Mouse (Mus musculus) right cerebral cortex, postnatal 14 days (tissue): ENCODE data around the gene Pcx.
A peak's percentile ranks its signal among the peaks of the same experiment; 100 is the strongest.

Experiments used
- DNase-seq: peaks from one replicate; pipeline ENCODE4 v3.0.0; 2022

The Pcx gene

GRCm38 (mm10) chr19:4497263-4497973, 12.9 kb upstream of the Pcx start:
- DNase-seq, result peak; percentile 78

- DNase-seq, result no peak
These were observed 12.0 kb upstream of the Pcx start, which contains the start of gene 2010003K11Rik for GRCm38 (mm10) chr19:4498062-4498933. Gene 2010003K11Rik, minus strand, starts transcription at chr19:4498583.

- no peak for DNase-seq
These were observed 7.6 kb upstream of the Pcx start for GRCm38 (mm10) chr19:4502701-4503100.

DNA sequence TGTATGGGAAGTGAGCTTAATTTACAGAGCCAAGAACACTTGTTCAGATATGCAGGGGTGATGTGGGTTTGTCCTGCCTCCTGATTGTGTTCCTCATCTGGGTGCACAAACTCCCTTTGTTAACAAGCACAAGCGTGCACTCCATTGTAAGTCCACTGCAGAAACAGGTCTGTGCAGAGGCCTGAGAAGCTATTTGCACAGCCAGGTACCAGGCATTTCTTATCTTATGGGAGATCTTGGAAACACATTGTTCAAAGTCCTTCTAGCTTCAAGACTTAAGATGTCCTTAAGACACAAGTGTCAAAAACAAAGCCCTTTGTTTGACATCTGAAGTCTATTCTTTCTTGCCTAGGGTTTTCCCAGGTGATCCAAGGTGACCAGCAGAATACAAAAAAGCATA, 5.4 kb upstream of the Pcx start:
- no peak for DNase-seq

DNA sequence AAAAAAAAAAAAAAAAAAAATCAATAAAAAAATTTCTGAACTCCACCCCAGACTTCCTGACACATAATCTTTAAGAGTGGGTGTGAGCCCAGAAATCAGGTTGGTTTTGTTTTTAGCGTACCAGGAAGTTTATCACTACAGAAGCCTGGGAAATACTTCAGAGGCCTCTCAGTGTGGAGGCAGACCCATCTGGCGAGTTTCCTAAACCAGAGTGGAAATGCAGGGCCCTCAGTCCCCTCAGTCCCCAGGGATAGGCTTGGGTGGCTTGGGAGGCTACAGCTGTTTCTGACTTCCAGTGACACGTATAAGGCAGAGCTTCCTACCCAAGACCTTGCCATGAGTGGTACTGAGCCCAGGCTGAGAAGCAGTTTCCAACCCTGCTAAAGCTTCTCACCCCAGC, 2.5 kb upstream of the Pcx start:
- DNase-seq, result no peak

DNA sequence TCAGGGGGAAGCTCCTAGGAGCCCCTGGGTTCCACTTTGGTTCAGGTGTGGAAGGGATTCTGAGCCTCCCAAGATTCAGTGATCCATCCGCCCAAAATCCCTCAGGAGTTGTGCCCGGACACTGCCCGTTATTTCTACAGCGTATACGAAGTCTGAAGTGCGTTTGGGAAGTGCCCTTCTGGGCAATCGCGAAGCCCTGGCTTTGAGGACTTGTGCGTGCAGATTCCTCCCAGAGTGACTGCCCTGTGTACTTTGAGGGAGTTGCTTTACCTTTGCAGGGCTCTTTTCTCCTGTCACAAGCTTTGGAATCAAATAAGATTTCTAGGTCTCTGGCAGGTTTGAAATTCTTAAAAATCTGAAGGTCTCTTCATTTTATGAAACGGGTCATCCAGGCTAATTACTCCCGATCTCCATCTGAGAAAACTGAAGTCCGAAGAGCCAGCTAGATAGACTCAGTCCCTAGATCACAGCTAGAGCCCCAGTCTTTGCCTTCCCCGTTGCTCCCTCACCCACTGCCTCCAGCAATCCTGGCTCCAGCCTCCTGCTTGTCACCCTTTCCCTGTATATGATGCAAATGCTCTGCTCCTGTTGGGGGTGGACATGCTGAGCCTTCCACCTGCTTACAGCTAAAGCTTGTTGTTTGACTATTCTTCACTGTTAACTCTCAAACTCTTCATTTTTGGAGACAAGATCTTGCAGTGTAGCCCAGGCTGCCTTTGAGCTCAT, 1.0 kb downstream of the Pcx start:
- no peak for DNase-seq

GRCm38 (mm10) chr19:4513236-4513858, 3.1 kb downstream of the Pcx start:
- no peak for DNase-seq

DNA sequence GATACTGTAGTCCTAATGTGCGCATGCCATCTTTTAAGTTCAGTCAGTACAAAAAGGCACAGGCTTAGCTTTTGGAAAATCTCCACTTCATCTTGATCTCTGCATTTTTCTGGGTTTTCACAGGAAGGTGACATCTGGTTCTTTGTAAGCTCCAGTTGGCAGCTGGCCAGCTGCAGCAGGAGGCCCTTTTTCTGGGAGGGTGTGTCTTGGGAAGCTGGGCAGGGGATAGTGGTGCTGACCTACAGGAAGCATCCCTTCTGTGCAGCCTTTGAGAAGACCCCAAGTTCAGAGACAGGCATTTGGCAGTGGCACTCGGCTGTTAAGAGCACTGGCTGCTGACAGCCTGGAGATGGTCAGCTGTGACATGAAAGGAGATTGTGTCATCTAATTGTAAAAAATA, 5.5 kb downstream of the Pcx start:
- DNase-seq, result no peak

GRCm38 (mm10) chr19:4516288-4516687, 6.0 kb downstream of the Pcx start:
- no peak for DNase-seq

GRCm38 (mm10) chr19:4517483-4517882, 7.2 kb downstream of the Pcx start:
- no peak for DNase-seq

- DNase-seq, result no peak
These were observed 11.3 kb downstream of the Pcx start for GRCm38 (mm10) chr19:4521426-4522050.

DNA sequence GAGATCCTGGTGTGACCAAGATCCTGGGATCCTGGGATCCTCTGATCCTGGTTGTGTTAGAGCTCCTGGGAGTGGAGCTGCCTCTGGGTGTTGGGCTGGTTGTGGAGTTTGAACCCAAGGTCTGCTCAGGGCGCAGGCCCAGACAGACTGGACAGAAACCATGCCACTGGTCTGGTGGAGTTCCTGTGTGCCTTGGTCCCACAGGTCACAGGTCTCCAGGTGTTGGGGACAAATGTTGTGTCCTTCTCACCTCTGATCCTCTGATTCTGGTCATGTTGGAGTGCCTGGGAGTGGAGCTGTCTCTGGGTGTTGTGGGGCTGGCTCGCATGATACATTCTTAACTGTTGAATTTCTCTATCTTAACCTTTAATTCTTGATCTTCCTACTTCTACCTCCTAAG, 24.4 kb downstream of the Pcx start:
- no peak for DNase-seq

GRCm38 (mm10) chr19:4535922-4536321, 25.6 kb downstream of the Pcx start:
- DNase-seq, result no peak

- no peak for DNase-seq
These were observed 26.3 kb downstream of the Pcx start for GRCm38 (mm10) chr19:4536606-4537005.

DNA sequence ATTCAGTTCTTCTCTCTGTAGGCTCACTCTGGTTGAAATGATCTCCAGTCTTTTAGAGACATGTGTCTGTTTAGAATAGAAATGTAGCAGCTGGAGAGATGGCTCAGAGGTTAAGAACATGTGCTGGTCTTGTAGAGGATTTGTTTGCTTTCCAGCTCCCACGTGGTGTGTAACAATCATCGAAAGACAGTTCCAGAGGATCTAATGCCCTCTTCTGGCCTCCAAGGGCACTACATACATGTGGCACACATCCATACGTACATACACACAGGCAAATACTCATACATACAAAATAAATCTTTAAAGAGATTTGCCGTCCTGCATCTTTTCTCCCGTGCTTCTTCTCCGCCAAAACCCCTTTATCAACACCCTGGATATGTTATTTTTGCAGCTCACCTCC, 30.0 kb downstream of the Pcx start:
- DNase-seq, result no peak

- DNase-seq, result no peak
These were observed 30.7 kb downstream of the Pcx start for GRCm38 (mm10) chr19:4540992-4541391.

GRCm38 (mm10) chr19:4542081-4542480, 31.8 kb downstream of the Pcx start:
- DNase-seq, result no peak

- no peak for DNase-seq
These were observed 34.8 kb downstream of the Pcx start for GRCm38 (mm10) chr19:4545091-4545490.

GRCm38 (mm10) chr19:4545841-4546240, 35.6 kb downstream of the Pcx start:
- DNase-seq, result no peak

DNA sequence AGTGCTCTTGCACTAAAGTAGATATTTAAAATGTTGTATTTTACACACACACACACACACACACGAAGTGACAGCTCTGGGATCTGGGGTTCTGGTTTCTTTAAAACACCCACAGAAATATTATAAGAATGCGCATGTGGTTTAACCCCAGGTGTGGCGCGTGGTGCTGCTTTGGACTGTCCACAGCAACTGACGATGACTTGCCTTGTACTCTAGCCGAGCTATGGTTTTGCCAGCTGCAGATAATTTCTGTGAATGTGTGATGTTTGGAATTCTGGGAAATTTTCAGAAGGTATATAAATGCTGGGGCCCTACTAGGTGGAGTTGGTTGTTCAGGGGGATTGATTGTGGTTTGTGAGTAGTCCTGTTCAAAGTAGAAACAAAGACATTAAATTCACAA, 37.5 kb downstream of the Pcx start:
- no peak for DNase-seq

DNA sequence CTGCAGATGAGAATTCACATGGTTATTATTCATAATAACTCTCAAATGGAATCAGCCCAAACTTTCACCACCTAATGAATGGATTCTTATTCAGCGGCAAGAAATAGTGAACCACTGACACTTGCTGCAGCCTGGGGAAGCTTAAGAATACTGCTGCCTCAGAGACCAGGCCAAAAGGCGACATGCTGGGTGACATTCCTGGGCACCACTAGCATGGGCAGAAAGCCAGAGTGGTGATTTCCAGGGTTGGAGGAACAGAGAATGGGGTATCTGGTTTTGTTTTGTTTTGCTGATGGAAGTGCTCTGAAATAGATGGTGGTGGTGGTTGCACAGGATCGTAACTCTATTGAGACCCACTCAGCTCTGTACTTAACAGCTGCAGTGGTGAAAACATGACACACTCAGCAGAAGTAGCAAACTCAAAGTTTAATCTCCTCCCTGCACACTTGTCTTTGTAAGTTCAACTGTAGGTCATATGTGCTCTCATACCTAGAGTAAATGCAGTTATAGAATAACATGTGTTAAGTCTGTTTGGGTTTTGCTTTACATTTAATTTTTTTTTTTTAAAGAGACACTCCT, 38.1 kb downstream of the Pcx start:
- DNase-seq, result no peak

- no peak for DNase-seq
These were observed 44.0 kb downstream of the Pcx start for GRCm38 (mm10) chr19:4554248-4554647.
